Mouse (Mus musculus) ES-E14 (cell line): ENCODE measurements around the gene Trim44.

Source experiments
- CHD2 ChIP-seq: IDR thresholded peaks from 2 replicates; pipeline ENCODE4 v1.6.1; 2014; ENCODE audit warnings: mild to moderate bottlenecking, low read depth, low read length, inconsistent platforms
- HCFC1 ChIP-seq: IDR thresholded peaks from 2 replicates; pipeline ENCODE4 v1.6.1; 2012; ENCODE audit warnings: low read length, inconsistent platforms, borderline replicate concordance; ENCODE audit not compliant: insufficient read depth
- MAFK ChIP-seq: IDR thresholded peaks from 2 replicates; pipeline ENCODE4 v1.6.1; 2014; ENCODE audit warnings: mild to moderate bottlenecking, low read depth, low read length, inconsistent platforms; ENCODE audit not compliant: insufficient read depth
- ZC3H11A ChIP-seq: IDR thresholded peaks from 2 replicates; pipeline ENCODE4 v1.6.1; 2012; ENCODE audit warnings: low read depth, mild to moderate bottlenecking, inconsistent platforms, low read length, borderline replicate concordance

DNA sequence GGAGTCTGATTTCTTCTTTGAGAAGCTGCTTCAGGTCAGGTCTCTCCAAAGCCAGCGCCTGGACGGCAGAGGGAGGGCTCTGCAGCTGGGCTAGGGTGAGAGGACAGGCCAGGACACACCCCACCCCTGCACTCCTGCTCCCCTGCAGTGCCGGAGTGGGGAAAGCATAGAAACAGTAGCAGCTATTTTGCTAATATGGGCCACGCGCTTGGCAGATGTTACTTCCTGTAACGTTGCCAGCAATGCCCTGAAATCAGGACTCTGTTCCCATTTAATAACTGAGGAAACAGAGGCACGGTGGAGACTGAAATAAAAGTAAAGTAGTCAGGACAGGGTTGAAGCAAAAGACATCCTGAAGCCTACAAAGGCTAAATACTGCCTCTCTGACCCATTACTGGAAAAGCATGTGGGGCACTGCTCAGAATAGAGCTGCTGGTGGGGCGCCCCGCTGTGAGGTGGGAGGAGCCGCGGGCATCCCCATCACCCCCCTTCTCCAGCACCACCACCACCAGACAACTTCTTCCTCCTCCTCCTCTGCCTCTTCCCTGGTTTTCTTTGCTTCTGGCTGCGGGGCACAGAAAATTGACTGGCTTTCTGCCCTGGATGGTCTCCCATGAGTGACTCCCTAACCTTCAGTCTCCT is 149.5 kb downstream of the Trim44 start:
- no peak for TF ChIP-seq CHD2
- no peak for TF ChIP-seq ZC3H11A
- TF ChIP-seq HCFC1: no peak
- no peak for TF ChIP-seq MAFK
